Mouse (Mus musculus): ENCODE data around the gene Ngrn. TPM values are rescaled to one million over a fixed set of nuclear protein-coding genes. Genes with fewer than 3 reads are reported as not detected.

Ngrn gene
- polyA plus RNA-seq, 1 experiment from 2014 or later: 25.4 TPM

GRCm38 (mm10) chr7:80301522-80301921, 40.5 kb downstream of the Ngrn start:
- 83% methylated on average over 2 of the region's 2 CpGs for WGBS (ENCODE audit: insufficient replicate concordance)
- peaks cover 98% of the 10 kb centered on the region for H3K36me3 ChIP-seq (replicated peaks)
- no peaks in the 10 kb centered on the region for H3K9me3 ChIP-seq (replicated peaks)
- H3K4me2 ChIP-seq: no peak overlapping the region
- H3K4me1 ChIP-seq (replicated peaks): peaks cover 33% of the 10 kb centered on the region
- no peak for ATAC-seq (ENCODE audit: insufficient read depth)
- no peak overlapping the region for H3K4me3 ChIP-seq (replicated peaks)
- H3K27ac ChIP-seq (replicated peaks): no peak overlapping the region
- no peaks in the 10 kb centered on the region for H3K27me3 ChIP-seq
- H3K9ac ChIP-seq: no peak overlapping the region

DNA sequence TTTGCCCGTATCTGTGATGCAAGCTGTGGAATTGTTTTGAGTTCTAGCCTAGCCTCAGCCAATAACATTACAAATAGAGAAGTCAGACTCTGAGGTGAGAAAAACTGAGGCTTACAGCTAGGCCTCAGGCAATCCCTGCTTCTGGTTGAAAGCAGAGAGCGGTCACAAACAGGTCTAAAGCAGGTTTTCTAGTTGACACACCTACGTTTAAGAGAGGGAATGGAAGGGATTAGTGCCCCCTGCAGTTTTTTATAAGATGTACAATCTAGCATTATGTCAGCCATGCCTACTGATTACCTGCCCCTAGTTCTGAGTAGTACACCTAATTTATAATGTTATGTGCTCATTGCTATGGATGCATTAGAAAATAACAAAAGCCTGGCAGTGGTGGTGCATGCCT, 46.8 kb downstream of the Ngrn start:
- WGBS (ENCODE audit: insufficient replicate concordance): 90% methylated on average over 3 of the region's 3 CpGs
- ATAC-seq (ENCODE audit: insufficient read depth): no peak
- H3K27ac ChIP-seq (replicated peaks): no peak overlapping the region
- no peaks in the 10 kb centered on the region for H3K9me3 ChIP-seq (replicated peaks)
- H3K4me1 ChIP-seq (replicated peaks): no peaks in the 10 kb centered on the region
- no peak overlapping the region for H3K4me2 ChIP-seq
- peaks cover 100% of the 10 kb centered on the region for H3K36me3 ChIP-seq (replicated peaks)
- H3K27me3 ChIP-seq: no peaks in the 10 kb centered on the region
- H3K4me3 ChIP-seq (replicated peaks): no peak overlapping the region
- H3K9ac ChIP-seq: no peak overlapping the region

DNA sequence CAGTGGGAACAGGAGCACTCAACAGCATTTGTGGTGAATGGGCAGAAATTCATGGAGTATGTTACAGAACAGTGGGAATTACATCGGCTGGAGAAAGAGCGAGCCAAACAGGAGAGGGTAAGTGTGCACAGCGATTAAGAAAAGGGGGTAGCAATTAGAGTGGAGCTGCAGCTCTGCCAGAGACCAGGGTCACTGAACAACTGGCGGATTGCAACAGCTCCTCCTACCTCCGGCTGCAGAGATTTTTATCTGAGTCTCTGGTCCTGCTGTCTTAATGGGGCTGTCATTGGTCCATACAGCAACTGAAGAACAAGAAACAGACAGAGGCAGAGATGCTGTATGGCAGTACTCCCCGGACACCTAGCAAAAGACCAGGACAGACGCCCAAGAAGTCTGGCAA, 49.8 kb downstream of the Ngrn start:
- no peak overlapping the region for H3K4me2 ChIP-seq
- H3K4me1 ChIP-seq (replicated peaks): no peaks in the 10 kb centered on the region
- H3K9me3 ChIP-seq (replicated peaks): no peaks in the 10 kb centered on the region
- H3K9ac ChIP-seq: no peak overlapping the region
- no peaks in the 10 kb centered on the region for H3K27me3 ChIP-seq
- WGBS (ENCODE audit: insufficient replicate concordance): 79% methylated on average over 7 of the region's 7 CpGs
- H3K4me3 ChIP-seq (replicated peaks): no peak overlapping the region
- H3K36me3 ChIP-seq (replicated peaks): peaks cover 100% of the 10 kb centered on the region
- no peak overlapping the region for H3K27ac ChIP-seq (replicated peaks)
- no peak for ATAC-seq (ENCODE audit: insufficient read depth)

Other genes with a start within 250 kb of the Ngrn start
- 5.6 and 7.4 TPM in 2 replicates for gene Zfp710, start 236.4 kb upstream of the Ngrn start, polyA plus RNA-seq (2015; fragmentation: Nextera tagmentation; extraction: Ambion mirVana)
- 175 and 206 TPM in 2 replicates for gene Idh2, start 145.8 kb upstream of the Ngrn start, polyA plus RNA-seq (2015; fragmentation: Nextera tagmentation; extraction: Ambion mirVana)
- 15.2 and 15.5 TPM in 2 replicates for gene Sema4b, start 74.4 kb upstream of the Ngrn start, polyA plus RNA-seq (2015; fragmentation: Nextera tagmentation; extraction: Ambion mirVana)
- 84.7 and 85.0 TPM in 2 replicates for gene Cib1, start 28.4 kb upstream of the Ngrn start, polyA plus RNA-seq (2015; fragmentation: Nextera tagmentation; extraction: Ambion mirVana)
- gene Gdpgp1, start 28.4 kb upstream of the Ngrn start, polyA plus RNA-seq (2015; fragmentation: Nextera tagmentation; extraction: Ambion mirVana): 2.0 and 2.1 TPM in 2 replicates
- gene Ttll13, start 14.8 kb upstream of the Ngrn start, polyA plus RNA-seq (2015; fragmentation: Nextera tagmentation; extraction: Ambion mirVana): 0.16 and 0.20 TPM in 2 replicates
- 4.4 and 5.6 TPM in 2 replicates for gene Vps33b, start 8.4 kb downstream of the Ngrn start, polyA plus RNA-seq (2015; fragmentation: Nextera tagmentation; extraction: Ambion mirVana)
- 126 and 128 TPM in 2 replicates for gene Prc1, start 33.2 kb downstream of the Ngrn start, polyA plus RNA-seq (2015; fragmentation: Nextera tagmentation; extraction: Ambion mirVana)
- gene Rccd1, start 63.2 kb downstream of the Ngrn start, polyA plus RNA-seq (2015; fragmentation: Nextera tagmentation; extraction: Ambion mirVana): 2.8 and 3.1 TPM in 2 replicates
- gene Unc45a, start 79.8 kb downstream of the Ngrn start, polyA plus RNA-seq (2015; fragmentation: Nextera tagmentation; extraction: Ambion mirVana): 8.9 and 9.4 TPM in 2 replicates
- 3.1 and 3.5 TPM in 2 replicates for gene Hddc3, start 81.9 kb downstream of the Ngrn start, polyA plus RNA-seq (2015; fragmentation: Nextera tagmentation; extraction: Ambion mirVana)
- 2.5 and 3.6 TPM in 2 replicates for gene Man2a2, start 110.2 kb downstream of the Ngrn start, polyA plus RNA-seq (2015; fragmentation: Nextera tagmentation; extraction: Ambion mirVana)
- 16.6 and 19.2 TPM in 2 replicates for gene Fes, start 126.7 kb downstream of the Ngrn start, polyA plus RNA-seq (2015; fragmentation: Nextera tagmentation; extraction: Ambion mirVana)
- 8.0 and 9.8 TPM in 2 replicates for gene Furin, start 144.2 kb downstream of the Ngrn start, polyA plus RNA-seq (2015; fragmentation: Nextera tagmentation; extraction: Ambion mirVana)

All from liver, embryonic 15.5 days (tissue).